Mouse (Mus musculus) lung, postnatal 36 days (tissue): Measurements from ENCODE around the gene Pias3.
"Not testable (repeated sequence)": the region's sequence is repeated elsewhere in the genome, so short reads cannot be mapped to it uniquely, and the experiment has no call there.

ENCODE experiments used
- DNase-seq: peaks from one replicate; pipeline ENCODE4 v3.0.0; 2022; ENCODE audit warnings: mixed read lengths

Gene Pias3

DNA sequence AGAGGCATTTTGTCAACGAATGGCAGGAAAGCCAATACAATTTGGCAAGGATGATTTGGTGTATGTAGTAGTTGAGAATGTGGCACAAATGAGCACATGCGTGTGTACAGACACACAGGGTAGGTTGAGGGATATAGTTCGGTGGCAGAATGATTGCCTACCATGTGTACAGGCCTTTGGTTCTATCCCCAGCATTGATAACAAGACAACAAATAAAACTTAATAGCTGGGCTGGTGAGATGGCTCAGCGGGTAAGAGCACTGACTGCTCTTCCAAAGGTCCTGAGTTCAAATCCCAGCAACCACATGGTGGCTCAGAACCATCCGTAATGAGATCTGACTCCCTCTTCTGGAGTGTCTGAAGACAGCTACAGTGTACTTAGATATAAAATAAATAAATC is 10.1 kb upstream of the Pias3 start:
- DNase-seq, result not testable (repeated sequence)

DNA sequence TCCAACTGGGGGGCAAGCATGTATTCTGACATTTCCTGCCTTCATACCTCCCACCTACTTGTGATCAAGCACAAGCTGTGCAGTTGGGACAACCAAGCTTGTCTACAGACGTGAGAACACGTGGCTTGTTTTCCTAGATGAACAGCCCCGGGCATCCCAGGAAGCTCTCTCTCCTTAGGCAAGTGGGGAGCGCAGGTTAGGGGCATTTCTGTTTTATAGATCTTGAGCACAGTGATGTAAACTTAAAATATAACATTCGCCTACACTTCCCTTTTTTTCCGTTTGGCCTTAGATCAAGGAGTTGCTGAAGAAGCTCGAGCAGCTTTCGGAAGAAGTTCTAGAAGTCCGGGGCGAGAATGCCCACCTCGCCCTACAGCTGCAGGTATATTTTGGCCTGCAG is 7.3 kb upstream of the Pias3 start:
- DNase-seq, result no peak

DNA sequence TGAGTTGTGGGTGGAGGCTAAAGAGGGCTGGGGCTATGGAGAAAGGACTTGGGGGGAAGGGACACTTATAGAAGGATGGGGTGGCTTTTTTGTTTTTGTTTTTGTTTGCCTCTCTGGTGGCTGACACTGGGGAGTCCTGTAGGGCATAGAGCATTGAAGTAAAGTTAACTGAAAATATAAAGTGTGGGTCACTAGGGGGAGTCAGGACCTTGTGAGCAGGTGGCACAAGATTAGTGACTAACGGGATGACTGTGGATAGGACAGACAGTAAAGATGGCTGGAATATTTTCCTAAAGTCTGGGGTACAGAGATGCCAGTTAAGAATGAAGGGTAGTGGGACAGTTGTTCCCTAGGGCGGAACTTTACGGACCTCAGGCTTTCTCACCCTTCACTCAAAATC is 5.9 kb upstream of the Pias3 start:
- no peak for DNase-seq

DNA sequence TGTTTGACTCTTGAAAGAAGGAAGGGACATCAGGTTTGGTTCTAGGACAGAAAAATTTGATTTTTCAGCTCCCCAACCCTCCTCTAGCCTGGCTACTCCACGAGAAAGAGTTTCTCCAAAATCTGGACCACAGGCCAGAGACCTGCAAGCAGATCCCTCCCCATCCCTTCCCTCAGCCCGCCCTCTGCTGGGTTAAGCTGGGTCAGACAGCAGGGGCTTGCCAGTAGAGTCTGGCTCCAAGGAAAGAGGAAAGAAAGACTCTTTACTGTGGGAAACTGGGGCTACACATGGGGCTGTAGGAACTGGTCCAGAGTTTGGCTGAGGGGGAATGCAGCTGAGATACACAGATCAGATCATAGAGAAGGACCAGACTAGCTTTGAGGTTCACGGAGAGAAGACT is 3.7 kb upstream of the Pias3 start:
- DNase-seq, result no peak

DNA sequence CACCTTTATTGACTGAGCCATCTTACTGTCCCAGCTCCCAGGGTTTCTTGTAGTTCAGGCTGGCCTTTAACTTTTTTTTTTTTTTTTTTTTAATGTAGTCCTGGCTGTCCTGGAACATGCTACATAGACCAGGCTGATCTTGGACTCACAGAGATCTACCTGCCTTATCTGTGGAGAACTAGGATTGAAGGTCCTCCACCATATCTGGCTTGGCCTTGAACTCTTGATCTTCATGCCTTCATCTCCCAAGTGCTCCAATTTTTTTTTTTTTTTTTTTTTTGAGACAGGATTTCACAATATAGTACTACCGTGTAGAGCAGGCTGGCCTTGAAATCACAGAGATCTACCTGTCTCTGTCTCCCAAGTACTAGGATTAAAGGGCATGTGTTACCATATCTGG is 2.6 kb upstream of the Pias3 start:
- no peak for DNase-seq

DNA sequence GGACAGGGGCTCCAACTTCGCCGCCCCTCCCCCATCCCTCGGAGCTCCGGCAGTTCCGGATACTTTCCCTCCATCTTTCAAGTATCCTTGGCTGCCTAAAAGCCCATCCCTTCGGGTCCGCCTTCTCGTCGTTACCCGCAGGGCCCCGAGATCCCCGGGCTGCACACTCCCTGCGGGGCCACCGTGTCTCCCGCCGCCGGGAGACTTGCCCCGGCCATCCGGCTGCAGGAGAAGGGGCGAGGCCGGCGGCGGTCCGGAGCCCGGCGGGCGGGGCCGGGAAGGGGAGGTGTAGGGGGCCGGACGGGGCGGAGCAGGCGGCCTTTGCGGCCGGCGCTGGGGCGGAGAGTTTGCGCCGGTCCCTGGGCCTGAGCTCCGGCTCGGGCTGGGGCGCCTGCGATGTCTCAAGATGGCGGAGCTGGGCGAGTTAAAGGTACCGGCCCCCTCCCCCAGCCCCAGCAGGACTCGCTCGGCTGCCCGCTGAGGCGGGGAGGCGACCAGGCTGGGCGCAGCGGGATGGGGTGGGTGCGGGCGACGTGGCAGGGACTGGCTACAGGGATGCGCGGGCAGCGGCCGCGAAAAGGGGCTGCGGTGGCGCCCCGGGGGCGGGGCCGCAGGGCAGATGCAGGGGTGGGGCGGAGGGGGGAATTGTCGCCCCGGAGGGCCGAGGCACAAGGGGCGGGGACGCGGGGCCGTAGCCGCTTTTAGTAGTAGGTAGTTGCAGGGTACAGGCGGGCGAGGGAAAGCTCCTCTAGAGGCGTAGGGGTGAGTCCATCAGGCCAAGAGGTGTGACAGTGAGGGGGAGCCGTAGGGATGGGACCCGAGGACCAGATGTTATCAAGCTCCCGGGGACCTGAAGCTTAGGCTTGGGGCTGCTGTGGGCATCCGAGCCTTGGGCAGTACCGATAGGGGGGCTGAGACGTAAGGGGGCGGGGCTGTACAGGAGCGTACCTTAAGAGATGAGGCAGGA is 865 bp downstream of the Pias3 start:
- peak; percentile 91 for DNase-seq

DNA sequence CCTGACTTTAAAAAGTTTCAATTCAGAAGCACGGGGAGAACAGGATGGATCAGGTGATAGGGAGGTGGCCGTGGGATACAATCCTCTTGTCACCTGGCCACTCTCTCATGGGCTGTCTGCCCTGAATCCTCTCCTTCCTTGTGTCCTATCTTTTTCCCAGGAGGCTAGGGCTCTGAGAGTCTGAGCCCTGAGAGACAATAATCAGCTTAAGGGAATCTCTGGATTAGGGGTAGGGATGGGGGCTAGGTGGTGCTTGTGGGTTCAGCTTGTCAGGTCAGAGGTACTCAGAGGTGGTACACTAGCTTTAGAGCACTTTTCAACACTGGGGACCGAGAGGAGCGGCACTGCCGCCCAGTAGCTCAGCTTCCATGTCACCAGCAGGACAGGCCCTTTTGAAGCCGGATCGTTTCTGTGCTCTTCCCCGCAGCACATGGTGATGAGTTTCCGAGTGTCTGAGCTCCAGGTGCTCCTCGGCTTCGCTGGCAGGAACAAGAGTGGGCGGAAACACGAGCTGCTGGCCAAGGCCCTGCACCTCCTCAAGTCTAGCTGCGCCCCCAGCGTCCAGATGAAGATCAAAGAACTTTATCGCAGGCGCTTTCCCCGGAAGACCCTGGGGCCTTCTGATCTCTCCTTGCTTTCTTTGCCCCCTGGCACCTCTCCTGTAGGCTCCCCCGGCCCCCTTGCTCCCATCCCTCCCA is 3.0 kb downstream of the Pias3 start:
- DNase-seq, result no peak

DNA sequence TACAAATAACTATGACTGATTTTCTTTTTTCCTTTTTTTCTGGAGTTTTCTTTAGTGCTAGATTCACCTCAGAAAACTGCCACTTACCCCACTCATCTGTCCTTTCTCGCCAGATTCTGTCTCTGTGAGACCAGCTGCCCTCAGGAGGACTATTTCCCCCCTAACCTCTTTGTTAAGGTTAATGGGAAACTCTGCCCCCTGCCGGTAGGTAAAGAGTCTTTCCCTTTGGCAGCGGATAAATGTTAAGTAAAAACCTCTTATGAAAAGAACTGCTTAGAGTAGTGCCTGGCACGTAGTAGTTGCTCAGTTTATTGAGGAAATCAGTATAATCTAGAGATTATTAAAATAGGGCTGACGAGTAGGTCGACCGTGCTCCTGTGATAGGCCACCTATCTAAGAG is 4.2 kb downstream of the Pias3 start:
- DNase-seq, result peak; percentile 26

DNA sequence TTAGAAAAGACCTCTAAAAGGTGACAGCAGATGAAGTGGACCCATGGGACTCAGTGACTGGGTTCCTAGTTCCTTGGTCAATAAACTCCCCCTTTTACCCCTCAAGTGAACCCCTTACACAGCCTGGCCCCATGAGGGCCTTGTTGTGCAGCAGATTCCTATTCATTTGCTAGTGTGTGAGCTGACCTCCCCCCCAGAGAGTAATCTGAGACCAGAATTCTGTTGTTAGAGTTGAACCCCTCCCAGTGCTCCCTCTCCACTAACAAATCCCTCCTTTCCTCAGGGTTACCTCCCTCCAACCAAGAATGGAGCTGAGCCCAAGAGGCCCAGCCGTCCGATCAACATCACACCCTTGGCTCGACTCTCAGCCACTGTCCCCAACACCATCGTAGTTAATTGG is 4.8 kb downstream of the Pias3 start:
- no peak for DNase-seq

DNA sequence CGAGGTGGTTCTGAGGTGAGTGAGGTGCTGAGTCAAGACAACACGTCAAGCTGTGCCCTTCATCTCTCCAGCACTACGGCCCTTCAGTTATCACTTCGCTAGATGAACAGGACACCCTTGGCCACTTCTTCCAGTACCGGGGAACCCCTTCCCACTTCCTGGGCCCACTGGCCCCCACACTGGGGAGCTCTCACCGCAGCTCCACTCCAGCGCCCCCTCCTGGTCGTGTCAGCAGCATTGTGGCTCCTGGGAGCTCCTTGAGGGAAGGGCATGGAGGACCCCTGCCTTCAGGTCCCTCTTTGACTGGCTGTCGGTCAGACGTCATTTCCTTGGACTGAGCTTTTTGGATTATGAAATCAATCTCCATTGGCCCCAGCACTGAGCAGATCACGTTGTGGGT is 8.6 kb downstream of the Pias3 start:
- no peak for DNase-seq

DNA sequence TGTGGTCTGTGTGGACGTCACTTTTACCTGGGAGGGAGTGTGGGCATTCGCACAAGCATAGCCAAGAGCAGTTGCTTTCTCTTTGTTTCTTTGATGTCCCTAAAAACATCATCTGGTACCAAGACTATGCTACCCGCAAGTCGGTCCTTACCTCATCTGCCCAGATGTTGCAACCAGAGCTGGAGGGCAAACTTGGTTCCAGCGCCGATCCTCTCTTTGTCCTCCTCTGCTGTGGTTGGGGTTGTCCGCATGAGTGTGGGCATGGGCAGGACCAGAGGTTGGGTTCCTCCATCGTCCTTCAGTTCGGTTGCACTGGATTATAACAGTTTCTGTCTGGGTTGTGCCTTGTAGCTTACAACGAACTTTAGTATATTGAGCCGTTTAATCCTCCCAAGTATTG is 10.0 kb downstream of the Pias3 start:
- DNase-seq, result no peak

DNA sequence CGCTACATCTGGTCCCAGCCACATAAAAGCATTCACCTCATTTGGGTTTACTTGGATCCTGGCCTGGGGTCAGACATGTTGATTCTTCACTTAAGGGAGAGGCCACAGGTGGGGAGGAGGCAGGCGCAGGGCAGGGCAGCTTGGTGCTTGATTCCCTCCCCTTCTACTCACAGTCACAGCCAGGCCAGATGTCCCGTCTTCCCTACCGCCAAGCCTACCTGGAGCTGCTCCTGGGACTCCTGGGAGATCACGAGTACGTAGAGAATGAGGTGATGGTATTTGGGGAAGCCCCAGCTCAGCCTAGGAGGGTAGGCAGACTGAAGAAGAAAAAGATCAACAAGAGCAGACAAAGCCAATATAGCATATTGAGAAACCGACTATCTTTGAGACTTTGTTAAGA is 10.8 kb downstream of the Pias3 start:
- DNase-seq, result no peak

DNA sequence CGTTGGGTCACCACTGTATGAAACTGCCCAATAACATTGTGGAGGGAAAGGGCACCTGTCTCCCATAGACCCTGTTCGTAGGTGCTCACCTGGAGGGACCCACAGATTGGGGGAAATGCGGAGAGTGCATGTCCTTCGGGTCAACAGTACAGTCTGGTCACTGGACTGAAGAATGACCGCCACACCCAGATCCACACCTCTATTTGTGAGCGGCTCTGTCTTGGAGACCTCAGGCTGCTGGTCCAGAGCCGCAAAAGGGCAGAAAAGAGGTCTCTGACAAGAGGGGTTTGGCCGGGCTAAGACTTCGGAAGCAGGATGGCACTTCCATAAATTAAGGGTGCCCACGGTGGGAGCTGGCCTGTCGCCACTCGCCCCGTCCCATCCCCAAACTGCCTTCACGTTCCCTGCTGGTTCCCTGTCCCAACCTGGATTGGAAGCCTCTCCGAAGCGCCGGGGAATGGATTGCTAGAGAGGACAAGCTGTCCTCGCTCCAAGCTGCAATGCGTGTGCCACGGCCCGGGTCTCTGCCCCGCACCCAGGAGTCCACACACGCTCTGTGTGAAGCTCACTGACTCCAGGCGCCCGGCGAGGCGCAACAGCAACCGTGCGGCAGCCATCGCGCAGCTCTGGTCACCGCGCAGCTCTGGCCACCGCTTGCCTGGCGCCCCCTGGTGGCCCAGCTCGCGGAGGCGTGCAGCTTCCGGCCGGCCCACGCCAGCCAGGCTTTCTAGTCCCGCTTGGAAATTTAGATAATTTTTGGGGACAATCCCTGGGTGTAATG is 11.9 kb downstream of the Pias3 start, which contains the start of gene Nudt17:
Nudt17 (minus strand) TSS at position 660 of the 781 bp plus-strand sequence.
- peak; percentile 85 for DNase-seq

DNA sequence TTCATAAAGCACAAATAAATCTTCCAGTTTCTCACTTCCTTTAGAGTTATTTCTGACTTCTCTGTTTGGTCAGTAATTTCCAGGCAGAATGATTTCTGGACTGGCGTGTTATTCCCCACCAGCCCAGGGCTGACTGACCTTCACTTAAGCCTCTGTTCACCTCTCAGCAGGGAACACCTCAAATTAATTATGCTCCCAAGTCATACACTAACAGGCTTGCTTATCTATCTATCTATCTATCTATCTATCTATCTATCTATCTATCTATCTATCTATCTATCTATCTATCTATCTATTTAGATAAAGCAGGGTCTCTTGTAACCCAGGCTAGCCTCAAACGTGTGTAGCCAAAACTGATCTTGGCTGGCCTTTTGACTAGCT is 12.5 kb downstream of the Pias3 start:
- no peak for DNase-seq

DNA sequence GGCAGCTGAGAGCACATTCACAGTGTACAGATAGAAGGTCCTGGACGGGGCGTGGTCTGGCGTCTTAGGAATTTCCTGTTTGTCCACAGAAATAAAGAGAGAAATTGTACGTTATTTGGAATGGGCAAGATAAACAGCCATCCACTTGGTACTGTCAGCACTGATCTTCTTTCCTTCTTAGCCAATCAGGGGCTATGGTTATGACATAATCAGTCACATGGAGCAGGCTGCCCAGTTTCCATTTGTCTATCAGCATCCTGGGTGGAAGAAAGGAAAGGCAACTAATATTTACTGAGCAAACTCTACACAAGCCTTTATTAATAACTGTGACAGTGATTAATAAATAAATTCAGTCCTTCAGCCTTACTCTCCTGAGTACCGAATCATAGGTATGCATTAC is 18.1 kb downstream of the Pias3 start:
- no peak for DNase-seq

DNA sequence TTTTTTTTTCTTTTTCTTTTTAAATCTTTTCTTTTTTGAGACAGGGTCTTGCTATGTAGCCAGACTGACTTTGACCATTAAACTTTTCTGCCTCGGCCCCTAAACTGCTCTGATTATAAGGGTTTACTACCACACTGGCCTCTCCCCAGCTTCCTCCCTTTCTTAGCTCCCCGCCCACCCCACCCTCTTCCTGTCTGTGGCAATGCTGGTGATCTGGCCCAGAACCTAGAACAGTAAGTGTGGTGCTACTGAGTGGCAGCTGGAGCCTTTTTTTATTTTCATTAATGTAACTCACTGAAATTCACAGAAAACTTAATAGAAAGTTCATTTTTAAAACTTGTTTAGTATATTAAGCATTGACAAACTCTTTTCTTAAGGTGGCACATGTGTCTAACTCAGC is 19.7 kb downstream of the Pias3 start:
- peak; percentile 53 for DNase-seq

DNA sequence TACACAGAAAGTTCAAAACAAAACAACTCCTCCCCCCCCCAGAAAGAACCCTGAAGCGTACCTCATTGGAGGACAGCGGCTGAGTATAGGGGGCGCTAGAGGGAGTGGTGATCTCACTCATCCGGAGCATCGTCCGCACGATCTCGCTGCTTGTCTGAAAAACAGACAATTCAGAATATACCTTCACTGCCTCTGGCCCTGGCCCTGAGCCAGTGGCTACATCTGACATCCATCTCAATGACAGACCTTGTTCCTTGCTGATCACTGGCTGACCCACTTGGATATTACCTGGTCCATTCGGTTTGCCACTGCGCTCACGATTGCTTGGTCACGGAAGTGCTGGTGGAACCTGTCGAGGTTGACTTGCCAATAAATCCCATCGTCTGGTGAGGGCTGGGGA is 23.0 kb downstream of the Pias3 start:
- peak; percentile 63 for DNase-seq

DNA sequence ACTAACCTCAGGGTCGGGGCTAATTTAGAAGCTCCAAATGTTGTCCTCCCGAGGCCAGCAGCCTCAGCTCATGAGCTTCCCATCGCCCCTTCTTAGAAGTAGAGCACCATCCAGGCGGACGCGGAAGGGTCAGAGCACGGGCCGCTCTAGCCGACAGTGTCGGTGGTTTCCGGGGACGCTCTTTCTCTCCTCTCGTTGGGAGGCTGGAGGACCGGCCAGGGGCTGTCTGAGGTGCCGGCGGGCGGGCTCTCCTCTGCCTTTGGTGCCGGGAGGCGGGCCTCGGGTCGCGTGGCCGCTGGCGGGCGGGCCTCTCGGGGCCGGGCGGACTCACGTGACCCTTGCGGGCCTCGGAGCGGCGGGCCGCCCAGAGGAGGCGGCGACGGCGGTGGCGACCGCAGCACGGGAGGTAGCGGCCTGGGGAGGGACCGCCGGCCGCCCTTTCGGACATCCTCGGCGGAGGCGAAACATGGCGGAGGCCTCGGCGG is 31.2 kb downstream of the Pias3 start, which contains the start of the genes Polr3c and Rnf115:
Polr3c (minus strand) TSS at position 286 of the 485 bp plus-strand sequence.
Rnf115 (plus strand) TSS at position 322 of the 485 bp plus-strand sequence.
- peak; percentile 97 for DNase-seq

DNA sequence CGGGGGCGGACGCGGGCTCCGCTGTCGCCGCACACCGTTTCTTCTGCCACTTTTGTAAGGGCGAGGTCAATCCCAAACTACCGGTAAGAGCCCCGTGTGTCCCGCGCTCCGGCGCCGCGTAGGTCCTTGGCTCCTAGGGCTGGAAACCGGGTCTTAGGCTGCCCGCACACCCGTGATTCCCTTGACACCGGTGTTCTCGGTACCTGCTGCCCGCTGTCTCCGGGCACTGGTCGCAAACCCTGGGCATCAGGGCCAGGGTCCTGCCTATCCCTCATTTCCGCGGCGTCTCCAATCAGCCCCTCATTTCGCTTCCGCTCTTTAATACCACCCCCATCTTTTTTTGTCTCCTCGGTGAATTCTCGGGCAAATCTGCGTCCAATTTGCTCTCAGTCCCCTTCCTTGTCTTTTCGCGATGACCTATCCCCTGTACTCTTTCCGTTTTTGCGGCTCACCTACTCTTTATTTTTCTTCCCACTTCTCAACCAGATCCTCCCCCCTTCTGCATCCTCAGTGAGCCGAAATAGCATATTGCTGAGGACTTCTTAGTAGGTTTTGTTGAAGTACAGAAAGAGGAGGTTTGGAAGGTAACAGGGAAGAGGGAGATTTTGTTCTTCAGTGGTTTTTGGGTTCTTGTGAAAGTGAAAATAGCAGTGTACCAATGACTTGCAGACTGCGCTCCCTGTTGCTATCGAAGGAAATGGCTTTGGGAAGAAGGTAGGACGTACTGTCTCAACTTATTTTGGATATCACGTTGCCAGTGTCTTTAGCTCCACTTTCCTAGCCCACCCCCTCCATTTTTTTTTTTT is 31.8 kb downstream of the Pias3 start:
- DNase-seq, result peak; percentile 42

DNA sequence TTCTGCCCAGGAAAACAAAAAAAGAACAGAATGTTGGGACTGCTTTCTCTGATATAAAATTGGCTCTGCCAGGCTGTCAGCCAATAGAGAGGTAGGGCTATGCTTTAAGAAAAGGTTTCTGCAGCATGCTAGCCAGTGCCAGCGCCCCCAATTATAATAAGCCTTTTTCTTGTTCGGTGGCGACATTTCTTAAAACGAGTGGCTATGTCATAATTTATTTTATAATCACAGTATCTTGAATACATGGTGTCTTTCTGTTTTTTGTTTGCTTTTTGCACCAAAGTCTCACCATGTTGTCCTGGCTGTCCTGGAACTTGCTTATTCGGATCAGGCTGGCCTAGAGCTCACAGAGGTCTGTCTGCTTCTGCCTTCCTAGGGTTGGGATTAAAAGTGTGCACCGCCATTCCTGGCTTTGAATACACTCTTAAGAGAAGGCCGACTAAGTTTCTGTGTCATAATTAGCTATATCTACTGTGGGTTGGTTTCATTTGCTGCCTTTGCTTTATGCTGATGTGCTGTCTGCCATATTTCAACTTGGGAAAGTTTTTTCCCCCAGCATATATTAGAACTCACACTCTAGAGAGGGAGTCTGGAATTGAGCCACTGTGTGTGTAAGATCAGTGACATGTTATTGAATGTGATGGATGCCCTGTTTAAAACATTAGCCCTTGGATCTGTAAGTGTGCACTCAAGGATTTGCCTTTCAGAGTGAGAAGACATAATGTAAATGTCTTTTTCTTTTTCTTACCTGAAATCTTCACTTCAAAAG is 32.6 kb downstream of the Pias3 start:
- DNase-seq, result no peak

DNA sequence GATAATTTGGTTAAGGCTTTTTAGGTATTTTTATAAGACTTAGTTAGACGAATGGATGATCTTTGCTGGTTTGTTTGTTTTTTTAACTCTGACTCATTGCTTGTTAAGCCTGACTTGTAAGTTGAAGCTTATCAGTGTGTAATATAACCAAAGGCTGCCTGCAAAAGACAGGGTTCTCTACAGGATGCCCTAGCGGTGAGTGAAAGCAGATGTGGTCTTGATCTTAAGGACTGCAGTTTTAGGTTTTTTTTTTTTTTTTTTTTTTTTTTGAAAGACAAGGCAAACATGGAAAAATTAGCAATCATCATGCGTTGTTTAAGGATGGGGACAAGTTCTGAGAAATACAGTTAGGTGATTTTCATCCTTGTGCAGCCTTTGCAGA is 33.2 kb downstream of the Pias3 start:
- no peak for DNase-seq
